Mouse (Mus musculus): ENCODE measurements around the gene Ovol2. TPM values are rescaled to one million over a fixed set of nuclear protein-coding genes. Genes with fewer than 3 reads are reported as not detected.
"Not testable (repeated sequence)": the region's sequence is repeated elsewhere in the genome, so short reads cannot be mapped to it uniquely, and the experiment has no call there.

The Ovol2 gene
- polyA plus RNA-seq, 1 experiment from 2014 or later, result 1.2 TPM

- Histone ChIP-seq H3K36me3 (ENCODE audit: control insufficient read depth, insufficient read depth, low read length) (no peaks in the 10 kb centered on the region), H3K4me2 (ENCODE audit: low read depth, low read length) (no peak overlapping the region), H3K9ac (ENCODE audit: low read depth, low read length) (no peak overlapping the region), H3K27ac (ENCODE audit: low read length) (no peak overlapping the region), H3K9me3 (ENCODE audit: control insufficient read depth, low read length) (no peaks in the 10 kb centered on the region), H3K27me3 (replicated peaks; ENCODE audit: control insufficient read depth, insufficient read depth, low read length) (no peaks in the 10 kb centered on the region), H3K4me1 (ENCODE audit: control insufficient read depth, insufficient read depth, low read length) (no peaks in the 10 kb centered on the region), H3K4me3 (ENCODE audit: low read length) (no peak overlapping the region)
- 83% methylated on average over 11 of the region's 11 CpGs for WGBS
- no peak for ATAC-seq
These were observed 20.9 kb upstream of the Ovol2 start for GRCm38 (mm10) chr2:144352843-144353242.

- Histone ChIP-seq H3K36me3 (ENCODE audit: control insufficient read depth, insufficient read depth, low read length) (no peaks in the 10 kb centered on the region), H3K9ac (ENCODE audit: low read depth, low read length) (no peak overlapping the region), H3K4me2 (ENCODE audit: low read depth, low read length) (no peak overlapping the region), H3K27me3 (replicated peaks; ENCODE audit: control insufficient read depth, insufficient read depth, low read length) (no peaks in the 10 kb centered on the region), H3K4me1 (ENCODE audit: control insufficient read depth, insufficient read depth, low read length) (no peaks in the 10 kb centered on the region), H3K27ac (ENCODE audit: low read length) (no peak overlapping the region), H3K9me3 (ENCODE audit: control insufficient read depth, low read length) (no peaks in the 10 kb centered on the region), H3K4me3 (ENCODE audit: low read length) (no peak overlapping the region)
- WGBS, result 71% methylated on average over 3 of the region's 3 CpGs
- ATAC-seq, result no peak
These were observed 16.6 kb upstream of the Ovol2 start for GRCm38 (mm10) chr2:144348525-144348924.

- Histone ChIP-seq H3K27me3 (replicated peaks; ENCODE audit: control insufficient read depth, insufficient read depth, low read length) (no peaks in the 10 kb centered on the region), H3K36me3 (ENCODE audit: control insufficient read depth, insufficient read depth, low read length) (no peaks in the 10 kb centered on the region), H3K4me2 (ENCODE audit: low read depth, low read length) (no peak overlapping the region), H3K27ac (ENCODE audit: low read length) (no peak overlapping the region), H3K4me1 (ENCODE audit: control insufficient read depth, insufficient read depth, low read length) (no peaks in the 10 kb centered on the region), H3K4me3 (ENCODE audit: low read length) (no peak overlapping the region), H3K9ac (ENCODE audit: low read depth, low read length) (no peak overlapping the region), H3K9me3 (ENCODE audit: control insufficient read depth, low read length) (no peaks in the 10 kb centered on the region)
- WGBS, result 68% methylated on average over 4 of the region's 4 CpGs
- no peak; the same call in 1 of the 2 replicates for ATAC-seq
These were observed 11.2 kb upstream of the Ovol2 start for GRCm38 (mm10) chr2:144343158-144343557.

DNA sequence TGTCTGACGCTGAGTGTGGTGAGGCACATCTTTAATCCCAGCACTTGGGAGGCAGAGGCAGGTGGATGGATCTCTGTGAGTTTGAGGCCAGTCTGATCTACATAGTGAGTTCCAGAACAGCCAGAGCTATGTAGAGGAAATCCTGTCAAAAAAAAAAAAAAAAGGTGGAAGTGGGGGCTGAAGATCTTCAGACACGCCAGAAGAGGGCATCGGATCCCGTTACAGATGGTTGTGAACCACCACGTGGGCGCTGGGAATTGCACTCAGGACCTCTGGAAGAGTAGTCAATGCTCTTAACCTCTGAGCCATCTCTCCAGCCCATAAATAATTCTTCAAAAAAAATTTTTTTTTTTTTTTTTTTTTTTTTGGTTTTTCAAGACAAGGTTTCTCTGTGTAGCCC is 6.2 kb upstream of the Ovol2 start:
- WGBS, result 78% methylated on average over 6 of the region's 6 CpGs
- not testable (repeated sequence) for H3K27me3 ChIP-seq (replicated peaks; ENCODE audit: control insufficient read depth, insufficient read depth, low read length); H3K9ac ChIP-seq (ENCODE audit: low read depth, low read length); H3K4me2 ChIP-seq (ENCODE audit: low read depth, low read length); ATAC-seq; H3K36me3 ChIP-seq (ENCODE audit: control insufficient read depth, insufficient read depth, low read length); H3K27ac ChIP-seq (ENCODE audit: low read length); H3K4me1 ChIP-seq (ENCODE audit: control insufficient read depth, insufficient read depth, low read length); H3K4me3 ChIP-seq (ENCODE audit: low read length); H3K9me3 ChIP-seq (ENCODE audit: control insufficient read depth, low read length)

GRCm38 (mm10) chr2:144337701-144338100 is 5.8 kb upstream of the Ovol2 start:
- Histone ChIP-seq H3K4me2 (ENCODE audit: low read depth, low read length) (no peak overlapping the region), H3K4me1 (ENCODE audit: control insufficient read depth, insufficient read depth, low read length) (peaks cover 6% of the 10 kb centered on the region), H3K27ac (ENCODE audit: low read length) (no peak overlapping the region), H3K27me3 (replicated peaks; ENCODE audit: control insufficient read depth, insufficient read depth, low read length) (no peaks in the 10 kb centered on the region; the same call in 1 of the 2 replicates), H3K36me3 (ENCODE audit: control insufficient read depth, insufficient read depth, low read length) (no peaks in the 10 kb centered on the region), H3K4me3 (ENCODE audit: low read length) (no peak overlapping the region), H3K9me3 (ENCODE audit: control insufficient read depth, low read length) (no peaks in the 10 kb centered on the region), H3K9ac (ENCODE audit: low read depth, low read length) (no peak overlapping the region)
- WGBS, result 73% methylated on average over 7 of the region's 8 CpGs
- ATAC-seq, result no peak

- ATAC-seq, result no peak; the same call in 1 of the 2 replicates
- no peaks in the 10 kb centered on the region for H3K36me3 ChIP-seq (ENCODE audit: control insufficient read depth, insufficient read depth, low read length)
These were observed 5.3 kb upstream of the Ovol2 start for GRCm38 (mm10) chr2:144337230-144337629.

DNA sequence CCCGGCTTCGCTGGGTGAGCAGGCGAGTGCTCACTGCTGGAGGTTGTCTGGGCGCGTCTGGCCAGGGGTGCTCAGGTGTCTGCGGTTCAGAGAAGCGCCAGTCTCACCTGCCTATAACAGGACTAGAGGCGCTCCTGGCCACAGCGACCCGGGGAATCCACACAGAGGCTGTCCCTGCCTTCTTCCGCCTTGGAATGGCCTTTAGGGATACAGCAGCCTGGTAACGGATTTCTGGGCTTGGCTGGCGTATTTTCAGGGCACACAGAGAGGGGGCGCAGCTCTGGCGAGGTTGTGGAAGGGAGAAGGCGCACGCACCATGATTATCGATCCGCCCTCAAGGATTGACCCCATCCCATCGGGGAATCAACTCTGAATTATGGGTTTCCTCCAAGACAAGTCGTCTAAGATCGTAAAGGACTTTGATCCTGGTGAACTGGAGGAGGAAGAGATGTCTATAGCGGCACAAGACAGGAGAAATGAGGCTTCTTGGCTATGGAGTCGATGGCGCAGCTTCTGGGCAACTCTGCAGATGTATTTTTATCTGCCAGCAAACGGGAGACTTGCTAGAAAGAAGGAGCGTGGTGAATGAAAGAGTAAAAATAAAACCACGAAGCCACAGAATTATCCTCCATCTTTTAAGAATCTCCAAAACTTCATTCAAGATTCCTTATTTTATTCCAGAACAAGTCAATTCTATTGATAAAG is 1.3 kb upstream of the Ovol2 start:
- Histone ChIP-seq H3K27ac (ENCODE audit: low read length) (no peak overlapping the region), H3K9ac (ENCODE audit: low read depth, low read length) (peak overlapping the region; percentile 45; the same call in 1 of the 2 replicates), H3K36me3 (ENCODE audit: control insufficient read depth, insufficient read depth, low read length) (no peaks in the 10 kb centered on the region), H3K9me3 (ENCODE audit: control insufficient read depth, low read length) (no peaks in the 10 kb centered on the region), H3K4me1 (ENCODE audit: control insufficient read depth, insufficient read depth, low read length) (peaks cover 31% of the 10 kb centered on the region), H3K4me2 (ENCODE audit: low read depth, low read length) (peak overlapping the region; percentile 63), H3K27me3 (replicated peaks; ENCODE audit: control insufficient read depth, insufficient read depth, low read length) (peaks cover 20% of the 10 kb centered on the region), H3K4me3 (ENCODE audit: low read length) (peak overlapping the region; percentile 40)
- peak; percentile 10; the same call in 1 of the 2 replicates for ATAC-seq
- WGBS, result 8% methylated on average over 28 of the region's 28 CpGs

More at GRCm38 (mm10) chr2:144337230-144337629, 5.3 kb upstream of the Ovol2 start:
- no peaks in the 10 kb centered on the region; the same call in 1 of the 2 replicates for H3K27me3 ChIP-seq (replicated peaks; ENCODE audit: control insufficient read depth, insufficient read depth, low read length)
- H3K9me3 ChIP-seq (ENCODE audit: control insufficient read depth, low read length), result no peaks in the 10 kb centered on the region
- no peak overlapping the region for H3K27ac ChIP-seq (ENCODE audit: low read length)
- no peak overlapping the region for H3K4me2 ChIP-seq (ENCODE audit: low read depth, low read length)
- H3K4me1 ChIP-seq (ENCODE audit: control insufficient read depth, insufficient read depth, low read length), result peaks cover 10% of the 10 kb centered on the region
- no peak overlapping the region for H3K9ac ChIP-seq (ENCODE audit: low read depth, low read length)
- WGBS, result 54% methylated on average over 3 of the region's 3 CpGs
- H3K4me3 ChIP-seq (ENCODE audit: low read length), result no peak overlapping the region

DNA sequence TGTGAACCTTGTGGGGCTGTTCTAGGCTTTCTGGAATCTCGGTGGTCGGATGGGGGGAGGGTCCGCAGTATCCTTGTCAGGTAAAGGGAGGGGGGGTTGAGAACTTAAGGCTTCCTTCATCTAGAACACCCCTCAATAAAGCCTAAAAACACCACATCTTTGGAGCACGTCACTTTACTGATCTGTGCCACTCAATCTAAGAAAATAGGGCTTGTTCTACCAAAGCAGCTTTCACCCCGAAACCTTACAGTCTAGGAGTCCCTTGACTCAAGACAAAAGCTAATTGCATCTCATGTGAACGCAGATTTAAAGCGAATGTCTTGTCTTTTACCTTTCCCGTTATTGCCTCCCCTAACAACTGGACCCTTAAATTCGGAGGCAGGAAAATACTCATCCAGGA is 540 bp upstream of the Ovol2 start:
- Histone ChIP-seq H3K4me1 (ENCODE audit: control insufficient read depth, insufficient read depth, low read length) (peaks cover 31% of the 10 kb centered on the region), H3K27me3 (replicated peaks; ENCODE audit: control insufficient read depth, insufficient read depth, low read length) (peaks cover 22% of the 10 kb centered on the region), H3K4me2 (ENCODE audit: low read depth, low read length) (peak overlapping the region; percentile 95), H3K9ac (ENCODE audit: low read depth, low read length) (peak overlapping the region; percentile 45; the same call in 1 of the 2 replicates), H3K4me3 (ENCODE audit: low read length) (peak overlapping the region; percentile 61), H3K36me3 (ENCODE audit: control insufficient read depth, insufficient read depth, low read length) (no peaks in the 10 kb centered on the region), H3K27ac (ENCODE audit: low read length) (no peak overlapping the region), H3K9me3 (ENCODE audit: control insufficient read depth, low read length) (no peaks in the 10 kb centered on the region)
- 9% methylated on average over 9 of the region's 9 CpGs for WGBS
- no peak for ATAC-seq

DNA sequence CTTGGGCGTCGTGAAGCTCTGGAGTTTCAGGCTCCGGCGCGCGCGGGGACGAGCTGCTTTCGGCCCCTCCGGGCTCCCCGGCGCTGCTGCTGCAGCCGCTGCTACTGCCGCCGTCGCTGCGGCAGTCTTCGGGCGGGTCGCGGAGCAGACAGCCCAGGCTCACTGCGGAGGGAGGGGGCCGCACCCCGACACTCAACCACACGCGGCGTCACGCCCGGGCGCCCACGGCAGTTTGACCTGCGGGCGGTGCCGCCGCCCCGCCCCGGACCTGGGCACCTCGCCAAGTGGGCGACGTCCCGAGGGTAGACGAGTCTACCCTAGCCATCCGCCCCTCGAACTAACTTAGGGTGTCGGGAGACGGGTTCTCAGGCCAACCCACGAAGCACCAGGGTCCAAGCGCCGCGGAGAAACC is 980 bp downstream of the Ovol2 start:
- peak overlapping the region; percentile 95 for H3K4me2 ChIP-seq (ENCODE audit: low read depth, low read length)
- H3K4me3 ChIP-seq (ENCODE audit: low read length), result peak overlapping the region; percentile 61
- H3K27ac ChIP-seq (ENCODE audit: low read length), result no peak overlapping the region
- peak; percentile 33 for ATAC-seq
- H3K36me3 ChIP-seq (ENCODE audit: control insufficient read depth, insufficient read depth, low read length), result no peaks in the 10 kb centered on the region
- H3K27me3 ChIP-seq (replicated peaks; ENCODE audit: control insufficient read depth, insufficient read depth, low read length), result peaks cover 22% of the 10 kb centered on the region
- peak overlapping the region; percentile 66 for H3K9ac ChIP-seq (ENCODE audit: low read depth, low read length)
- under 1% methylated on average over 50 of the region's 50 CpGs for WGBS
- H3K4me1 ChIP-seq (ENCODE audit: control insufficient read depth, insufficient read depth, low read length), result peaks cover 31% of the 10 kb centered on the region
- H3K9me3 ChIP-seq (ENCODE audit: control insufficient read depth, low read length), result no peaks in the 10 kb centered on the region
